Mouse (Mus musculus) embryo, embryonic 10 days (tissue): Measurements from ENCODE around the gene Usp5.
A peak's percentile ranks its signal among the peaks of the same experiment; 100 is the strongest.
"Not testable (repeated sequence)": the region's sequence is repeated elsewhere in the genome, so short reads cannot be mapped to it uniquely, and the experiment has no call there.

Experiments
- DNase-seq: peaks from one replicate; pipeline ENCODE4 v3.0.0-alpha.2; 2015; ENCODE audit warnings: low spot score

Usp5 gene

GRCm38 (mm10) chr6:124840241-124841167 lies 11.2 kb upstream of the Usp5 start, which contains the start of gene Gnb3:
Gene Gnb3, minus strand, starts transcription at chr6:124840275.
- no peak for DNase-seq

- DNase-seq = no peak
Observed at GRCm38 (mm10) chr6:124839805-124840204, 10.5 kb upstream of the Usp5 start.

GRCm38 (mm10) chr6:124836411-124836810 lies 7.1 kb upstream of the Usp5 start:
- DNase-seq = no peak

- peak; percentile 67 for DNase-seq
Observed at GRCm38 (mm10) chr6:124835531-124835930, 6.2 kb upstream of the Usp5 start.

DNA sequence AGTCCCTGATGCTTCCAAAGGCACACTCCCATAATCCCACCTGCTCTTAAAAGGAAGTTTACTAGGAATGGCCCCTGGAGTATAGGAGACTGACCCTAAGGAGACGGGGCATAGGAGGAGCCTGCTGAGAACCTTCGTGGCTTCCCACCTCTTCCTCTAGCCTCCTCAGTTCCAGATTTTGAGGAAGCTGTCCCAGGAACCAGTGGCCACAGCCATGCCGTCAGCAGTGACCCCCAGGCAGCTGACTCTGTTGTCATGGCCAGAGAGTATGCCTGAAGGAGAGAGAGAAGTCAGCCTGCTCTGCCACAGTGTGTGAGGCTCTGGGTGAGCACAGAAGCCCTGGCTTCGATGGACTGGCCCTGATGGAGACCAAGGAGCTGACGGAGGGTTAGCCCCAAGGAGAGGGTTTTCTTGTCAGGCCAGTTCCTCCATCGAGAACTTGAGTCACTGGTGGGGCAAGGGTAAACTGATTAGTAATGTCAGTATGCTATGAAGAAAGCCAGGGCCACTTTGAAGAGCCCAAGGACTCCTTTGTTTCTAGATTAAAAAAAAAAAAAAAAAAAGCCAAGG lies 5.3 kb upstream of the Usp5 start:
- DNase-seq = no peak

DNA sequence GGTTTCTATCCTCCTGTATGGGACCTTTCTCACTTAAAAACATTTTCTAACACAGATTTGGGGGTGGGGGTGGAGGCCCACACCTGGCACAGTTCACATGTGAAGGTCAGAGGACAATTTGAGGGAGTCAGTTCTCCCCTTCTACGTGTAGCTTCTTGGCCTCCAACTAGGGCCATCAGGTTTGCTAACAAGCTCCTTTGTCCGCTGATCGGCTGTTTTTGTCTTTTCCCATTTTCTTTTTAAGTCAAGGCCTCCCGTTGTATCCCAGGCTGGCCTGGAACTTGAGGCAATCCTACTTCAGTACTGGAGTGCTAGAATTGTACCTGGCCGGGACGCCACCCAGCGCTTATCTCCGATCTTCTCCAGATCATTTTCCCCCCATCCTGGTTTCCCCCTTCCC lies 2.4 kb upstream of the Usp5 start:
- no peak for DNase-seq

DNA sequence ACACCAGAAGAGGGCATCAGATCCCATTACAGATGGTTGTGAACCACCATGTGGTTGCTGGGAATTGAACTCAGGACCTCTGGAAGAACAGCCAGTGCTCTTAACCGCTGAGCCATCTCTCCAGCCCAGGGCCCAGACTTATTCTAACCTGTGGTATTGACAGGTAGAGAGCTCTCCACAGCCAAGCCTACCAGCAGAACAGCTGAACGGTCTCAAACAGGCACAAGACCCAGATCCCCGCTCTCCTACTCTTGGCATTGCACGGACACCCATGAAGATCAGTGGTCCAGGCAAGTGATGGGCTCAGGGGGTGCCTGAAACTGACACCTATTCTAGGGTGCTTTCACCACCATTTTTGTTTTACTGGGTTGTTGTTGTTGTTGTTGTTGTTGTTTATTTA lies 1.9 kb upstream of the Usp5 start:
- not testable (repeated sequence) for DNase-seq

GRCm38 (mm10) chr6:124829799-124830700 lies 766 bp upstream of the Usp5 start:
- peak; percentile 97 for DNase-seq

GRCm38 (mm10) chr6:124828101-124828592 lies 1.1 kb downstream of the Usp5 start:
- DNase-seq = peak; percentile 48

DNA sequence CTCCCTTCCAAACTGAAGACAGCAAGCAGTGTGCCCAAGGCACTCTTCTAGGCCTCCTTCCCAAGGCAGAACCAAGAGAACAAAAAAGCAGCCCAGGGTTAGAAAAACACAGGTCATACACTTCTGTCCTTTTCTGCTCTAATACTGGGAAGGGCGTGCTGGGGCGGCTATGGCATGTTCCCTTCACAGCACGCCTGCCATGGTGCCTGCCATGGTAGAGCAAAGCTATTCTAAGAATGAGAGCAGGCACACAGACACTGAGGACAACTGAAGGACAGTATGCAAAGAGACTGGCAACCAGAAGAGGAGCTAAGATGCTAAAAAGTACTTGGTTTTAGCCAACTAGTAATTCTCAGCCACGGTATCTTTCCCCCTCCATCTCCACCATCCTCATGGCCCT lies 7.2 kb downstream of the Usp5 start:
- DNase-seq = no peak

DNA sequence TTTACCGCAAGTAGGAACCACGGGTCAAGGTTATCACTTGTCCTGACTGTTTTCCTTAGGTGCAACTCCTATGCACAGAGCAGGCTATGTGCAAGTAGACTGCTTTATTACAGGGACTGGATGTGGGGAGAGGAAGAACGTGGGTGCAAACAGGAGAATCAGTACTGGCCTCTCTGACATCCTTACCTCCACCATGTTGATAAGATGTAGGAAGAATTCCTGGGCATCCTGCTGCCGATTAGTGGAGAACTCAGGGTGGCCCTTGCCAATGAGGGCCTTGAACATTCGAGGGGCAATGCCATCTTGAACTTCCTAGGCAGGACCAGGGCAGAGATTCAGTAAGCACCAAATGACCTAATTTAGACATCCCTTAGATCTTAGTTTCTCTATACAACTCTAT lies 8.4 kb downstream of the Usp5 start:
- no peak for DNase-seq

DNA sequence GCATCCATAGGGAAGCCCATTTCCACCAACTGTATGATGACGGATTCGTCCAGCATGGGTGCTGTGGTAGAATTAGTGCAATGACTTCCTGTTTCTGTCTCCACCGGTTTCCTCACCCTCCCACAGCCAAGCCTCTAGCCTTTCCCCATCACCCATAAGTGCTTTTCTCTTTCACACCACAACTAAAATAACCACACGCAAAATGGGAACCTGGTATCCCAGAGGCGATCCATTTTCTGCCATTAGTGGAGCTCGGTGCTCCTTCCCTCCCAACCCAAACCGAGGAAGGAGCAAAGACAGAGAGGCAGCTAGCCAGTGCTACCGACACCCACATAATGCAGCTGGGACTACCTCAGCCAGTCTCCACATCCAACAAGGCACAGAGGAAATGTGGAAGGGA lies 11.3 kb downstream of the Usp5 start:
- DNase-seq = no peak

DNA sequence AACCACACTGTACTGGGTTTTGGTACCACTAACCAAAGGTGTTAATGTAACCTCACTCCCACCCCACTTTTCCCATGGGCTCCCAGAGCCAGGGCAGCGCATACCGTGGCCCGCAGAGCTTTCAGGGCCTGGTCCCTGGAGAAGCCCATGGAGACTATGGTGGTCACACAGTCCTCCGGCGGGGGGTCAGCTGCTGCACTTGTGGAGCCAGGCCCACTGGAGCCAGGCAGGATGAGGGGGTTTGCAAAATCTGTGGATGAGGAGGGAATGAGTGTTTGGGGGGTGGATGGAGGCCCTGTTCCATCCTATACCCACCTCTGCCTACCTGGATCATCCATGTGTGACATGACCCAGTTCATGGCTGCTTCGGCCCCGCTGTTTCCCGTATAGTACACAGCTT lies 11.7 kb downstream of the Usp5 start:
- no peak for DNase-seq

GRCm38 (mm10) chr6:124817125-124817524 lies 12.2 kb downstream of the Usp5 start:
- no peak for DNase-seq

- DNase-seq = no peak
Observed at GRCm38 (mm10) chr6:124816611-124817010, 12.7 kb downstream of the Usp5 start.

- no peak for DNase-seq
Observed at GRCm38 (mm10) chr6:124814858-124815774, 14.2 kb downstream of the Usp5 start.

DNA sequence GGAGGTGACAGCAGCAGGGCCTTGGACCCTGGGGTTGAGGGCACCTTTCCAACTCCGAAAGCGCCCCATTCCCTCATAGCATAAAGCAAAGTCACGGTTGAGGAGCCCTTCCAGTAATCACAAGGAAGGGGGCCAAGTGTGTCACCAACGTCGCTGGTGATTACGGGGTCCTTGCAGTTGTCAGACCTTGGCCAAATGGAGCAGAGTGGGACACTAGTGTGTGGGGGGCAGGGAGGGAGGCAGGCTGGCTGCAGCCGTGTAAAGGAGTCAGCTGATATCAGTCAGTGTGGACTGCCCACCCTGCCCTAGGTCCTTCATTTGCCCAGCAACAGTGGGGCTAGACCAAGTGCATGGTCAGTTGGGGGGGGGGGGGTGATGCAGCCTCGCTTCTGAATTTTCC lies 14.8 kb downstream of the Usp5 start:
- DNase-seq = no peak

GRCm38 (mm10) chr6:124813933-124814332 lies 15.4 kb downstream of the Usp5 start, which contains the start of gene Tpi1:
Gene Tpi1, minus strand, starts transcription at chr6:124814296.
- peak; percentile 96 for DNase-seq

- DNase-seq = peak; percentile 90
Observed at GRCm38 (mm10) chr6:124813496-124813895, 15.8 kb downstream of the Usp5 start.

DNA sequence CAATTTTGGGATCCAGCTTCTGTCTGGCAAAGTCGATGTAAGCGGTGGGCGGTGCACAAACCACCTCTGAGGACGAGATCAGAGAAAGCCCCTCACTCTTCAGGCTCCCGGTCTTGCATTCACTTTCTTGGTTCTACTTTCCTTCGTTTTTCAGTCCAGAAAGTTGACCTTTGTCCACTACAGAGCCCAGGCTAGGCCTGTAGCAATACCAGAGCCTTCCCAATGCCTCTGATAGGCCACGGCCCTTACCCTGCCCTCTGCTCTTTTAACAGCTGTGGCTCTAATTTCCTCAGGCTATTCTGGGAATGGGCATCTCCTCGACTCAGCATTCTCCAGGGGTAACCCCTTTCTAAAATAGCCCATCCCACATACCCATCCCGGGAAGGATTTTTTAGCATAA lies 16.4 kb downstream of the Usp5 start:
- DNase-seq = no peak
